Mouse (Mus musculus) brown adipose tissue, adult 24 weeks (tissue): ENCODE data around the gene Ezh1. TPM values are rescaled to one million over a fixed set of nuclear protein-coding genes. Genes with fewer than 3 reads are reported as not detected.
A peak's percentile ranks its signal among the peaks of the same experiment; 100 is the strongest.

Source experiments
- H3K27ac ChIP-seq: fragments of 200-500 bp; replicated peaks from 2 replicates; pipeline ENCODE4 v1.5.1; 2012; ENCODE audit warnings: low read depth, mild to moderate bottlenecking, low read length
- H3K4me1 ChIP-seq: fragments of 200-500 bp; 2 replicates; pipeline ENCODE4 v1.6.1; 2012; ENCODE audit warnings: low read length, mixed read lengths; ENCODE audit not compliant: control insufficient read depth, insufficient read depth, insufficient read length
- H3K4me3 ChIP-seq: fragments of 200-500 bp; 2 replicates; pipeline ENCODE4 v1.5.1; 2012; ENCODE audit warnings: low read depth, mild to moderate bottlenecking, low read length, moderate library complexity; ENCODE audit not compliant: insufficient read depth
- polyA plus RNA-seq: library from polyadenylated mRNA; stranded (reverse); fragments of >200 nt; gene quantifications from 2 replicates; pipeline ENCODE4 v1.2.4, GENCODE M21; 2012; ENCODE audit not compliant: missing spikeins, insufficient read depth, insufficient read length

The Ezh1 gene
- polyA plus RNA-seq, result 13.3 and 20.7 TPM in 2 replicates

- Histone ChIP-seq H3K4me3 (peak within 1 kb of the TSS; percentile 78), H3K4me1 (peaks cover 12% of the 10 kb centered on the region), H3K27ac (peak within 1 kb of the TSS; percentile 89)
Measured at GRCm38 (mm10) chr11:101226065-101226701, at the start of gene Ezh1. TSS of gene Ezh1 (minus strand) at chr11:101226463.

- H3K4me1 ChIP-seq, result peaks cover 17% of the 10 kb centered on the region
- H3K4me3 ChIP-seq, result no peak overlapping the region
- no peak overlapping the region for H3K27ac ChIP-seq
Measured at GRCm38 (mm10) chr11:101275309-101275708, 49.0 kb upstream of the Ezh1 start.

DNA sequence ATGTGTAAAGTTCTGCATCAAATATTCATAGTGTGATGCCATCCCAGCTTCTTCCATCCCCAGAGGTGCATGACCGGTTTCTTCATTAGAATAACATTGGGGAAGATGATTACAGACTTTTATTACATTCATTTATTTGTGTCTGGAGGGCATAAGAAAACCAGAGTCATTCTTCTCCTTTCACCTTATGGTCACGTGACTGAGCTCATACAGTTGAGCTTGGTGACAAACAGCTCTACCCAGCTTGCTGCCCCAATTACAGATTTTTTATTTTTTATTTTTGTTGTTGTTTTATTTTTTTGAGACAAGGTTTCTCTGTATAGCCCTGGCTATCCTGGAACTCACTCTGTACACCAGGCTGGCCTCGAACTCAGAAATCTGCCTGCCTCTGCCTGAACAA lies 46.2 kb upstream of the Ezh1 start:
- no peak overlapping the region for H3K4me3 ChIP-seq
- no peak overlapping the region for H3K27ac ChIP-seq
- H3K4me1 ChIP-seq, result peaks cover 6% of the 10 kb centered on the region; the same call in 1 of the 2 replicates

GRCm38 (mm10) chr11:101269577-101270116 lies 43.4 kb upstream of the Ezh1 start:
- H3K4me1 ChIP-seq, result no peaks in the 10 kb centered on the region
- H3K4me3 ChIP-seq, result no peak overlapping the region
- no peak overlapping the region for H3K27ac ChIP-seq

- Histone ChIP-seq H3K4me1 (no peaks in the 10 kb centered on the region; the same call in none of the 2 replicates), H3K4me3 (no peak overlapping the region), H3K27ac (no peak overlapping the region)
Measured at GRCm38 (mm10) chr11:101265906-101266305, 39.6 kb upstream of the Ezh1 start.

DNA sequence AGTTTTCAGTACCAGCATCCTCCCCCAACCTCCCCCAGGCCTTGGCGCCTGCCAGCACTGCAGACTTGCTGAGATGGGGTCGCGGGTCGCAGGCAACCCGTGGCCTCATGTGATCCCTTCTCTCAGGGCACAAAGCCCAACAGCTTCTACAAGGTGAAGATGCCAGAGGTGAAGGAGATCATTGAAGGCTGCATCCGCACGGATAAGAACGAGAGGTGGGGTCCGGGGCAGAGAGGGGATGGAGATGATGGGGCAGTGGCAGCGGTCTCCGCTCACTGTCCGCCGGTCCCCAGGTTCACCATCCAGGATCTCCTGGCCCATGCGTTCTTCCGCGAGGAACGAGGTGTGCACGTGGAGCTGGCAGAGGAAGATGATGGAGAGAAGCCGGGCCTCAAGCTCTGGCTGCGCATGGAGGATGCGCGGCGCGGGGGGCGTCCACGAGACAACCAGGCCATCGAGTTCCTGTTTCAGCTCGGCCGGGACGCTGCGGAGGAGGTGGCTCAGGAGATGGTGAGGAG lies 38.8 kb upstream of the Ezh1 start:
- Histone ChIP-seq H3K4me1 (peaks cover 2% of the 10 kb centered on the region), H3K27ac (no peak overlapping the region), H3K4me3 (no peak overlapping the region)

- Histone ChIP-seq H3K4me3 (no peak overlapping the region), H3K27ac (no peak overlapping the region), H3K4me1 (peaks cover 7% of the 10 kb centered on the region)
Measured at GRCm38 (mm10) chr11:101263989-101264280, 37.7 kb upstream of the Ezh1 start.

DNA sequence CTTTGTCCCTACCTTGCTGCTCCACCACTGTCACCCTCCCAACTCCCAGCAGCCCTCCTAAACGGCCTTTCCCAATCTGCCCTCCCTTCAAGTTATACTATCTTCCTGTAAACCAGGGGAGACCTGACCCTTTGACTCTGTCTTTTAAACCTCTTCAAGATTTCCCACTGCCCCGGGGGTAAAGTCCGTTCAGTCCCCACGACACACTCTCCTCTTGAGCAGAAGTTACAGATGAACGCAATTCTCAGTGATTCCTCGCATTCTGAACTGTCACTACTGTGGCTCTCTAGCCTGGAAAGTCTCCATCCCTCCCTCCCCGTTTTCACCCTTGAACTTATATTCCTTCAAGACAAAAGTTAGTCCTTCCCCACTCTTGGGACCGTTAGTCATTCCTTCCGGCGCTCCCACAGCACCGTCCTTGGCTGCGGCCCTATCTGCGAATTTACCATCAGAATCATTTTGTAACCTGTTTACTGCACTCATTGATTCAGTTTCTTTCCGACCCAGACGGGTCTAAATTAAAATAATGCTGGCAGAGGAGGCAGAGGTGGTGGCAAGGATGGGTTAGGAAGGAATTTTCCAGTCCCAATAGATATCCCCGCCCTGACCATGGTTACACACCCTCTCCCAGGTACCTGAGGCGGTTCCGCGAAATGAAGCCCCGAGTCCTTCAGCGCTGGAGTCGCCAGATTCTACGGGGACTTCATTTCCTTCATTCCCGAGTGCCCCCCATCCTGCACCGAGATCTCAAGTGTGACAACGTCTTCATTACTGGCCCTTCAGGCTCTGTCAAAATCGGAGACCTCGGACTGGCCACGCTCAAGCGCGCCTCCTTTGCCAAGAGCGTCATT lies 37.1 kb upstream of the Ezh1 start:
- peaks cover 7% of the 10 kb centered on the region for H3K4me1 ChIP-seq
- no peak overlapping the region for H3K4me3 ChIP-seq
- H3K27ac ChIP-seq, result no peak overlapping the region

- Histone ChIP-seq H3K4me3 (no peak overlapping the region), H3K4me1 (peaks cover 7% of the 10 kb centered on the region), H3K27ac (no peak overlapping the region)
Measured at GRCm38 (mm10) chr11:101262272-101262967, 36.2 kb upstream of the Ezh1 start.

GRCm38 (mm10) chr11:101260826-101261380 lies 34.6 kb upstream of the Ezh1 start:
- peak overlapping the region; percentile 68 for H3K4me3 ChIP-seq
- H3K4me1 ChIP-seq, result peaks cover 7% of the 10 kb centered on the region
- no peak overlapping the region for H3K27ac ChIP-seq

GRCm38 (mm10) chr11:101259948-101260825 lies 33.9 kb upstream of the Ezh1 start, which contains the start of gene Wnk4:
TSS of gene Wnk4 (plus strand) at chr11:101260567.
- Histone ChIP-seq H3K27ac (no peak within 1 kb of the TSS), H3K4me3 (peak within 1 kb of the TSS; percentile 68), H3K4me1 (peaks cover 7% of the 10 kb centered on the region)

GRCm38 (mm10) chr11:101259261-101259712 lies 33.0 kb upstream of the Ezh1 start:
- Histone ChIP-seq H3K4me1 (peaks cover 7% of the 10 kb centered on the region), H3K4me3 (no peak overlapping the region), H3K27ac (no peak overlapping the region)

GRCm38 (mm10) chr11:101255826-101256775 lies 29.8 kb upstream of the Ezh1 start:
- Histone ChIP-seq H3K4me1 (peaks cover 9% of the 10 kb centered on the region; the same call in 1 of the 2 replicates), H3K27ac (no peak overlapping the region), H3K4me3 (no peak overlapping the region)
